ENCODE assay signal across 11 mouse cellular contexts in genomic region chr11:97578286-97578685, GRCm38 (mm10). TPM values are rescaled to one million over a fixed set of nuclear protein-coding genes. Genes with fewer than 3 reads are reported as not detected.
DNase-seq lines count a peak whose midpoint lies in the region; ATAC-seq and TF ChIP-seq lines count a peak whose summit lies in the region.
"Had no signal": no experiment of that assay in that cellular context is flagged by ENCODE, and none has a peak within 500 bp of the region (broad histone marks: within the 10 kb centered on the region; RNA-seq: fewer than 3 reads in every experiment).

No protein-coding gene starts in this region.

- ATAC-seq in lung, embryonic 15.5 days (ENCODE audit: borderline replicate concordance, extremely low read depth, low FRiP score, low TSS enrichment) = no peak

- TF ChIP-seq POLR2A in kidney, adult 2 months (IDR thresholded peaks at IDR 0.05; ENCODE audit: low read depth, low read length) = no peak

- TF ChIP-seq CTCF in kidney, adult 2 months (conservative IDR thresholded peaks at IDR 0.05; ENCODE audit: insufficient read depth, insufficient read length, low read depth, low read length) = no peak

- peak overlapping the region; percentile 24; the same call in 1 of the 2 replicates for H3K27ac ChIP-seq in kidney, adult 2 months (ENCODE audit: insufficient read depth, low read depth, low read length)
- peak overlapping the region; percentile 75 for H3K27ac ChIP-seq in lung, embryonic 15.5 days

- no peaks in the 10 kb centered on the region for H3K27me3 ChIP-seq in kidney, adult 2 months (replicated peaks; ENCODE audit: control insufficient read depth, insufficient read depth, low read length)
- peaks cover 39% of the 10 kb centered on the region for H3K27me3 ChIP-seq in lung, embryonic 15.5 days

- H3K9ac ChIP-seq in lung, embryonic 15.5 days = no peak overlapping the region

- H3K36me3 ChIP-seq in kidney, adult 2 months (ENCODE audit: control insufficient read depth, insufficient read depth, low read length) = no peaks in the 10 kb centered on the region
- H3K36me3 ChIP-seq in lung, embryonic 15.5 days = no peaks in the 10 kb centered on the region

- no peak overlapping the region; the same call in 1 of the 2 replicates for H3K4me2 ChIP-seq in lung, embryonic 15.5 days

- H3K9me3 ChIP-seq in lung, embryonic 15.5 days = no peaks in the 10 kb centered on the region

- peaks cover 17% of the 10 kb centered on the region; the same call in 1 of the 2 replicates for H3K4me1 ChIP-seq in kidney, adult 2 months (ENCODE audit: control insufficient read depth, insufficient read depth, low read length)
- peaks cover 54% of the 10 kb centered on the region for H3K4me1 ChIP-seq in lung, embryonic 15.5 days

- WGBS in kidney, adult 2 months = 16% methylated on average over 2 of the region's 2 CpGs
- WGBS in lung, embryonic 15.5 days = 26% methylated on average over 2 of the region's 2 CpGs

- no peak overlapping the region for H3K4me3 ChIP-seq in kidney, adult 2 months (ENCODE audit: insufficient read depth, low read depth, low read length)
- no peak overlapping the region for H3K4me3 ChIP-seq in lung, embryonic 15.5 days

- DNase-seq in embryo, embryonic 11 days = peak; percentile 0
- DNase-seq in embryo, embryonic 10 days (ENCODE audit: low spot score) = no peak
- peak; percentile 26 for DNase-seq in ES-CJ7 (ENCODE audit: low read depth, low spot score)
- peak; percentile 94 for DNase-seq in kidney, adult 2 months
- no peak for DNase-seq in right cerebral cortex, postnatal 25 days
- no peak for DNase-seq in left cerebral cortex, adult 18-20 months (ENCODE audit: low spot score in 2 of 2)
- no peak for DNase-seq in frontal cortex, postnatal 25 days (ENCODE audit: low spot score in 2 of 2)
- DNase-seq: heart, postnatal 36 days; layer of hippocampus, adult 9-11 months; liver had no signal

RNA-seq across cellular contexts. Expression of gene Srcin1, which starts 2.3 kb away (rescaled TPM):
- 13.0 and 13.2 TPM in 2 replicates for polyA plus RNA-seq in kidney, adult 2 months (2012; rRNA removed)
- 0.53 and 0.87 TPM in 2 replicates for polyA plus RNA-seq in lung, embryonic 15.5 days (2015; fragmentation: Nextera tagmentation; extraction: Ambion mirVana)
- 100 to 1,000 TPM; 246 to 287 TPM for total RNA-seq in left cerebral cortex, adult 18-20 months (2021)

RNA-seq across cellular contexts. Expression of gene Epop, which starts 51.2 kb away (rescaled TPM):
- polyA plus RNA-seq in kidney, adult 2 months (2012; rRNA removed) = 0.86 and 1.2 TPM in 2 replicates
- polyA plus RNA-seq in lung, embryonic 15.5 days (2015; fragmentation: Nextera tagmentation; extraction: Ambion mirVana) = 4.3 and 4.4 TPM in 2 replicates
- 100 to 1,000 TPM; 103 to 109 TPM for total RNA-seq in left cerebral cortex, adult 18-20 months (2021)

Comparison
In these comparisons a context has a peak if more than half of its experiments do, and no peak if none do; other contexts are left out.
1. DNase-seq: peak in embryo, embryonic 11 days (single experiment), ES-CJ7 (single experiment) and kidney, adult 2 months (single experiment); none in embryo, embryonic 10 days (single experiment), right cerebral cortex, postnatal 25 days (single experiment), left cerebral cortex, adult 18-20 months (0 of 2) and frontal cortex, postnatal 25 days (0 of 2).